Mouse (Mus musculus) urinary bladder, postnatal 25 days (tissue): Measurements from ENCODE around the gene Cdh4.

Source experiments
- DNase-seq: peaks from one replicate; pipeline ENCODE4 v3.0.0; 2022; ENCODE audit warnings: low spot score

Gene Cdh4

DNA sequence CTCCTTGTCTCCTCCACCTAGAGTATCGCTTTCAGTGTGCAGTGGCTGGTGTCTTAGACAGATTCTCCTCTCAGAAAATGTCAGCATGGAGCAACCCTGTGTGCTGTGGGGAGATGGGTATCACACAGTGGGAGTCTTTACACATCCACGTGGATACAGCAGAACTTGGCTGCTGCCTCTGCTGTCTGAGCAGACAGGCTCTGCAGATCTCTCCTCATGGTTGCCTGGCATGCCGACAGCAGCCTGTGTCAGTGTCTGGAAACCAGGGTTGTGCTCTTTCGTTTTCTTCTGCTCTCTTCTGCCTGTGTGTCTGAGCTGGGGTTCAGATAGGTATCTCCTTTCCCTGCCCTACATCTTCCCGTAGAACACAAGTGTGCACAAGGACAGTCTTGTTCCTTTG lies 237.6 kb downstream of the Cdh4 start:
- DNase-seq: no peak

DNA sequence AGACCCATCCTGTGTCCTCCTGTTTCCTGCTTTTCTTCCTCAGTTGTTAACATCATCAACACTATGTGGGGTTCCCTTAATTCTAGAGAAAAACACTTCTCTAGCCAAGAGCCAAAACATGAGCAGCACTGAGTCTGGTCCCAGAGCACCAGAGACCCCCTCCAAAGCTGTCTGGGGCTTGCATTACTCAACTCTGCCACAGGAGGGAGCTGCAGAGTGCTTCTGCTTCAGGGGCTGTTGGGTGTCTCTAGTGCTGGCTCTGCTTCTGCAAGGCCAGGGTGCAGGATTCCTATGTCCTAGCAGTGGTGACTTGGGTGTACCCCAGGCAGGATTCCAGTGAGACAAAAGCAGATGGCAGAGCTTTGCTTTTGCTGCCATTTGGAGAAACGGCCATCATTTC lies 239.2 kb downstream of the Cdh4 start:
- no peak for DNase-seq

DNA sequence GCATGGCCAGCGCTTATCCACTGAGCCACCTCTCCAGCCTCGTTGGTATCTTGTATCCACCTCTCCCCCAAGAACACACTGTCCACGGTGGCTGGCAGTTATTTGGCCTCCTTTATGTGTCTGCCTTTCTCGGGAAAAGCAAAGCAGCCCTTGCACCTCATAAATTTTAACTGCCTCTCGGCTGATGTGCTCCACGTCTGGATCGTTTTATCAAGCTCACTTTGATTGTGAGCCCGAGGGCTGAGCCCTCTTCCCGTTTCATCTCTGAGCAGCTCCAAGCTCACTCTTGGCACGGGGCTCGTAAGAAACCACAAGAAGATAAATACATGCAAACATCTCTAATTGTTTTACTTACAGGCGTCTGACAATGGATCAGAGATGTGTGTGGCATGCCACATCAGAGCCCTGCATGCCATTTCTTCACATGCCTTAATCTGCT lies 245.0 kb downstream of the Cdh4 start:
- DNase-seq: no peak

- no peak for DNase-seq
Measured at GRCm38 (mm10) chr2:179688976-179689375, 246.7 kb downstream of the Cdh4 start.

DNA sequence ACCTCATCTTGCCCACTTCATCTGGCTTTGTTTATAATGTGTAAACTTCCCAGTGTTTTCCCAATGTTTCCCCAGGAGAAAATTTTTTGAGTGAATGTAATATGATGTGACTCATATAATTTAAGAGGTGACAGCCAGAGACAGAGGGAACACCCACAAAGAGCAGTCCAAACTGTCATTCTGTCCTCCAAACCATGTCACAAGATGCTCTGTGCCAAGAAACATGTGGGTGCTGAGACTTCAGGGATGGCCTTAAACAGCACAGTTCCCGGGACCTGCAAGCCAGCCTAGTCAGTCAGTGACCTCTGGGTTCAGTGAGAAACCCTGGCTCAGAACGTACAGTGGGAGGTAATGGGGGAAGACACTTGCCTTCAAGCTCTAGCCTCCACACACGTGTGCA lies 247.5 kb downstream of the Cdh4 start:
- DNase-seq: no peak

DNA sequence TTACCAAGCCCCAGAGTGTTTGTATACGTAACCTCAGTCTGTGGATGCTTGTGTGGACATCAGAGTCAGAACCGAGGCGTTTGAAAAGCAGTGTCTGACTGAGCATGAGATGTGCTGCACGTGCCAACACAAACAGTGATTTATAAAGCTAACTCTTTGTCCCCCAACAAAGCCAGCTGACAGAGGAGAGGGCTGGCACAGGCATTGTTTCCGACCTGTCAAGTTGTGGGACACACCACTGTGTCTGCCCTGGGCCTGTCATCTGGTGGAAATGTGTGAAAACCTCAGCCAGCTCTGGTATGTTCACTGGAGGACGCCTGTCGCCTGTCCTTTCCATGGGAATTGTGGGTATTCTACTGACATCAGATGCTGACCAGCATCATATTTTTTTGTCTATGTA lies 248.3 kb downstream of the Cdh4 start:
- no peak for DNase-seq

GRCm38 (mm10) chr2:179694936-179695335 lies 252.7 kb downstream of the Cdh4 start:
- DNase-seq: no peak

DNA sequence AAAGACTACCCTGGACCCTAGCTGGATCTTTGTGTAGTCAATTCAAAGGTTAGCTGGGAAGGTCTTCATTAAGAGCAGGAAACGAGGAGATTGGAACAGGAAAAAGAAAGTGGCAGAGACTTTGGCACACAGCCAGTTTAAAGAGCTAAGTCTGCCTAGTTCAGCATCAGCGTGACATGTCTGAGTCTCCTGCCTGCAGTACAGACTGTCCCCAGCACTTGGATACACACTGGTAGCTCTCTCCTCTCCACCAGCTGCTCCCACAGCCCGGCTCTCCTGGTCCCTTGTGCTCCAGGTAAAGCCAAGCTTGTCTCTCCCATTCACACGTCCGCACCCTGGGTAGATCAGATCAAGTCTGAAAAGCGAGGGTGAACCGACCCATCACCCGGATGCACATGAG lies 255.4 kb downstream of the Cdh4 start:
- DNase-seq: no peak

DNA sequence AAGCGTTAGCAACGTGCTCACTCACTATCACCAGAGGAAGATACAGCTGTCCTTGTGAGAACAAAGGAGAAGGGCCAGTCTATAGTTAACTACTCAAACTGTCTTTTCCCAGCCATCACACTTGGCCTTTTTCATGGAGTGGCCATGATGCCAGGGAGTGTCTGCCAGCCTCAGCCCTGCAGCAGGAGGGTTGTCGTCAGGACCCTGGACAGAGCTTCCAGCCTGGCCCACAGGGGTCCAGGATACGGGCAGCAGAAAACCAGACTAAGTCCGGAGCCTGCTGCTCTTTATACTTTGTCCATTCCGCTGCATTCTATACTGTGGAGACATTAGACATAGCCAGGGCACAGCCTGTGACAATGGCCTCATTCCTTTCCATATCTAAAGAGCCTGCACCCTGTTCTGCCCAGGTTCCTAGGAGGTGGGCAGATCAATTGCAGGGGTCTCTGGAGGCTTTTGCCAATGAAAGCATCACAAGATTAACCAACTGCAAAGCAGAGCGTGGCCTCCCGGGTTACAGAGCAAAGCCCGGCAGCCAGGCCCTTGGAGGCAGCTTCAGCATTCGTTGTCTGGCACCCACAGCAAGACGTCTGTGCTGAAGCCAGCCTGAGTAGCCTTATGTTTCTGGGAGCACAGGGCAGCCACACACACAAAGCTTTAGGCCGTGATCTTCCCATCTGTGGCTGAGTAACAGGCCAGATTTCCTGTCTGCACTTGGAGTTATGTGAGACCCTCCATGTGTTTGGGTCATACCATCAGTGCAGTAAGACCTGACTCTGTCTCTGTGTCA lies 256.2 kb downstream of the Cdh4 start:
- DNase-seq: no peak

- DNase-seq: no peak
Measured at GRCm38 (mm10) chr2:179705043-179705442, 262.8 kb downstream of the Cdh4 start.

GRCm38 (mm10) chr2:179705461-179705860 lies 263.2 kb downstream of the Cdh4 start:
- DNase-seq: no peak

DNA sequence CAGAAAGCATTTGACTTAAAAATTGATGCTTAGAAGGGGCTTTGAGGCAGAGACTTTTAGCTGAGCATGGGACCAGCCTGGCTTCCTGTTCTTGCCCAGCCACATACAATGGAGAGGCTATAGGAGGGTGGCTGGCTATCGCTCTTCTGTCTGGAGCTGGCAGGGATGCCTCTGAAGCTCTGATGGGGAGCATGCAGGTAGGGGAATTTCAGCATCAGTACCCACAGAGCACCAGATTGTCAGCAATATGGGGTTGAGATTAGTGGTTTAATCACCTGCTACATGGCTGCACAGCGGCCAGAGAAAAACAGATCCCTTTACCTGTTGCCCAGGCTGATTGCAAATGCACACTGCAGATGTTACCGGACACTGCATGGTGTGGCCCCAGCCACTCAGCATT lies 264.4 kb downstream of the Cdh4 start:
- no peak for DNase-seq

DNA sequence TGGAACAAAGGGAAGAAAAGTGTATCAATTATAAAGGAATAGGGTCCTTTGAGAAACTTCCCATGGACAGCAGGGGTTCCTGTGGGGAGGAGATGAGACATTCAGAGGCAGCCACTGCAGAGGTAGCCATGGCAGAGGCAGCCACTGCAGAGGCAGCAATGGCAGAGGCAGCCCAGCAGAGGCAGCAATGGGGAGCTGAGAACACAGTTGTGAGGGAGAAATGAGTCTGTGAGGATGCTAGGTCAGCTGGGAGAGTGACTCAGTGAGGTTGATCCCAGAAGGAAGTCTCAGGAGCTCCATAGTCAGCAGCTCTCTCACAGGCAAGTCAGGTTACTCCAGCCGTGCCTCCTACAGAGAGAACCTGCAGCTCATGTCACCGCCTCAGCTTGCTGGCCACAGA lies 266.9 kb downstream of the Cdh4 start:
- DNase-seq: no peak

DNA sequence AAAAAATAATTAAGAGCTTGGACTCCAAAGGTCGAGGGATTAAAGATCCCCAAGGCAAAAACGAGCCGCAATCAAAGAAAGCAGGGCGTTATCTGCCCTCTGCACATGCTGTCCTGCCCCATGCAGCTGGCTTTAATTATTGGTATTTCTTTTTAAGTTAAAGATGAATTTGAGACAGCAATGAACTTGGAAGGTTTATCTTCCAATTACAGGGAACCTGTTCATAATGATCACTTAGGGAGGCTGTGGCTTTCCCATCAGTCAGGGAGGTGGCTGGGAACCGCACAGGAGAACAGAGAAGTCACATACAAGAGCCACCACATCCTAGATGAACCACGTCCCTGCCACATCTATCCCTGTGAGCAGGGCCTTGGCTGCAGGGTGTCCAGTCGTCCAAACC lies 270.5 kb downstream of the Cdh4 start:
- no peak for DNase-seq

GRCm38 (mm10) chr2:179713326-179713725 lies 271.1 kb downstream of the Cdh4 start:
- DNase-seq: no peak

- DNase-seq: no peak
Measured at GRCm38 (mm10) chr2:179714145-179714544, 271.9 kb downstream of the Cdh4 start.

DNA sequence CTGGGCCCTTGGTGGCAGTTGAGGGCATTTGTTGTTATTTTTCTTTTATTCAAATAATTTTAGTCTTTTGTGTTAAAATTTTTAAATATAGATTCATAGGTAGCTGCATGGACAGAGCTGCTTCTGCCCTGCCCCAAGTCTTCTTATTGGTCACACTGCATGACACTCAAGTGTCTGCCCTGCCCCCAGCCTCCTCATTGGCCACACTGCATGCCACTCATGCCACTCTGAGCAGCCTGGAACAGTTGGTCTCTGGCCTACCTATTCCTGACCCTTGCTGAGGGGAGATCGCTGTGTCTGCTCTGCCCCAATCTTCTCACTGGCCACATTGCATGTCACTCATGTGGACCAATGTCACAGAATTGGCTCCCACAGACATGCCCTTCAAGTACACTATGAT lies 273.1 kb downstream of the Cdh4 start:
- no peak for DNase-seq

GRCm38 (mm10) chr2:179720366-179720765 lies 278.1 kb downstream of the Cdh4 start:
- DNase-seq: no peak

GRCm38 (mm10) chr2:179721534-179722516 lies 279.6 kb downstream of the Cdh4 start:
- no peak for DNase-seq

GRCm38 (mm10) chr2:179722776-179723386 lies 280.6 kb downstream of the Cdh4 start:
- no peak for DNase-seq

- DNase-seq: no peak
Measured at GRCm38 (mm10) chr2:179723401-179723800, 281.2 kb downstream of the Cdh4 start.

DNA sequence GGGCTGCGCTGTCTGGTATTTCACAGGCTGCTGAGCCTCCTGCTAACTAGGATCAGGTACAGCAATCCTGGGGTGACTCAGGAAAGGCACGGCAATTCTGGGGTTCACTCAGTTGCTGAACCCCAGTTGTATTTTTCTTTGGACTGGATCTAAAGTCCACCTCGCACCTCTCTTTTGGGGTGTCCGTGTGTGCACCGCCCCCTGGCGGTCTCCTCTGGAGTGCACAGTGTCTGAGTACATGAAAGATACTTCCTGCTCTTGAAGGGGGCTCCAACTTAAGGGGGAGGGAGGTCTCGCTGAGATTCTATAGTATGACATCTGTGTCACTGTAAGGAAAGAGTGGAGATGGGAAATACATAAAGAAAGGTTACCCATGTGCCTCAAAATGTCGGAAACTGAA lies 286.8 kb downstream of the Cdh4 start:
- DNase-seq: no peak

DNA sequence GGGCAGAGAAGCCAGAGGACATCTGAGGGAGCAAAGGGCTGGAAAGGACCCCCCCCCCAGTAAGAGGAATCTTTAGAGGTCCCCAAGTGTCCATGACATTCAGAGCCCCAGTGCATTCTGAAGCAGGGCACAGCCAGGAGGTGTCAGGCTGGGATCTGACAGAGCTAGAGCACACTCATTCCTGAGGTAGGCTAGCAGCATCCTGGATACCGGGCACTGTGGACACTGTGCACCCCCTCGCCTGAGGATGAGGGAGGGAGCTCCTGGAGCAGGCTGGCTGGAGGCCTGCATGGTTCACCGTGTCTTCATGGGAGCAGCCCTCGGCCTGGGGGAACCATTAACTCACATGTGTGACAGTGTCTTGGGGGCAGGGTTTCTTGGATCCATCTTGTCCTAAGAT lies 287.6 kb downstream of the Cdh4 start:
- DNase-seq: no peak
